15 mouse cellular contexts compared by ENCODE assay signal in genomic region chr5:122736761-122737160, GRCm38 (mm10).
"Had no signal": no experiment of that assay in that cellular context is flagged by ENCODE, and none has a peak within 500 bp of the region (broad histone marks: within the 10 kb centered on the region; RNA-seq: fewer than 3 reads in every experiment).

No protein-coding gene starts in this region.

- H3K27me3 ChIP-seq: intestine, embryonic 15.5 days; limb, embryonic 13.5 days; liver, embryonic 12.5 days; liver, embryonic 15.5 days had no signal

- H3K4me2 ChIP-seq: intestine, embryonic 15.5 days; limb, embryonic 13.5 days; liver, embryonic 12.5 days; liver, embryonic 15.5 days had no signal

- H3K4me3 ChIP-seq: intestine, embryonic 15.5 days; left cerebral cortex, adult 2 months; limb, embryonic 13.5 days; liver, embryonic 12.5 days; liver, embryonic 15.5 days had no signal

- ATAC-seq: intestine, embryonic 15.5 days; liver, embryonic 12.5 days had no signal

- H3K9me3 ChIP-seq: intestine, embryonic 15.5 days; limb, embryonic 13.5 days; liver, embryonic 12.5 days; liver, embryonic 15.5 days had no signal

- H3K36me3 ChIP-seq: intestine, embryonic 15.5 days had no signal

- H3K9ac ChIP-seq: intestine, embryonic 15.5 days; limb, embryonic 13.5 days; liver, embryonic 12.5 days; liver, embryonic 15.5 days had no signal

- H3K27ac ChIP-seq: intestine, embryonic 15.5 days; left cerebral cortex, adult 2 months; limb, embryonic 13.5 days; liver, embryonic 12.5 days; liver, embryonic 15.5 days; macrophage had no signal

- DNase-seq: kidney, adult 11 months; kidney, adult 9 months; kidney, postnatal 10 days; layer of hippocampus, postnatal 36 days; liver; lung, adult 2 months; midbrain, embryonic 14.5 days; thymus, adult 18-20 months; thymus, postnatal 4 days had no signal
